Mouse (Mus musculus) ES-Bruce4 (cell line): Measurements from ENCODE around the gene Foxp1.

ENCODE experiments used
- EP300 ChIP-seq: IDR thresholded peaks from 2 replicates; pipeline ENCODE4 v1.6.1; 2011; ENCODE audit warnings: low read depth, low read length; ENCODE audit not compliant: insufficient read depth
- POLR2A ChIP-seq: IDR thresholded peaks from one replicate; pipeline ENCODE4 v1.8.1; 2011; ENCODE audit warnings: low read length; ENCODE audit not compliant: insufficient read depth

GRCm38 (mm10) chr6:99221147-99221546 is 301.4 kb downstream of the Foxp1 start:
- TF ChIP-seq EP300 (no peak), POLR2A (no peak)
